ENCODE assay signal across 8 mouse cellular contexts in the genomic region with DNA sequence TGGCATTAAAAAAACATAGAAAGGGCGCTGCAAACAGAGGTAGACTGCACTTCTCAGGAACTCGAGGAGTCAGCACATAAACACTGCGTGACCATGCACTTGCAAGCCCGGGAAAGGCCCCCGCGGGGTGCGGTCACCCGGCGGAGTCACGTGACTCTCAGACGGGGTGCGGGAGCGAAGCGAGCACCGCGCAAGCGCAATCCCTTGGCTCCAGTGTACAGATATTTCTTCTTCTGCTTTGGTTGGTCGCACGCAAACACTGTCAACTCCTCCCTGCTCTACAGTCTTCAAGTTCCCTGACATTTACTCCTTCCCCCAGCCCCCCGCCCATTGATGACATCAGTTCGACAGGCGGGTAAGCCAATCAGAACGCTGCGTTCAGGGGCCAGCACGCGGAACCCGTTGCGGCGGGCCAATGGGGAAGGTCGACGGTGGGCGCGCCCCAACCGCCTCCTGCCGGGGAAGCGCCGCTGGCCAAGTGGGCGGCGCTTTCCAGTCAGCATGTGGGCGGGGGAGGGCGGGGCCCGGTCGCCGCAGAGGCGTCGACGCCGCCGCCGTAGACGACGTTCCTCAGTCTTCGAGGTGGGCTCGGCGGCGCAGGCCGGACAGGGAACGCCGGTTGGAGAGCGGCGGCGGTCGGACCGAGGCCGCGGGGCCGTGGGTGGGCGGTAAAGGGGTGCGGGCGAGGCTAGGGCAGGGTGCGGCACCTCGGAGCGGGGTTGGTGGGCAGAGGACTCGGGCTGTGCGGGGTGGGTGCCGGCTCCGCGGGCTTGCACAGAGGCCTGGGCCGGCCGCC. TPM values are rescaled to one million over a fixed set of nuclear protein-coding genes. Genes with fewer than 3 reads are reported as not detected.
DNase-seq lines count a peak whose midpoint lies in the region; ATAC-seq lines count a peak whose summit lies in the region.

1810013L24Rik (plus strand) TSS at position 537 of the 796 bp plus-strand sequence.

- H3K27me3 ChIP-seq in hindbrain, embryonic 15.5 days, result no peaks in the 10 kb centered on the region

- peak within 1 kb of the TSS; percentile 96 for H3K27ac ChIP-seq in hindbrain, embryonic 15.5 days (replicated peaks)

- peak; percentile 99 for DNase-seq in T-cell, adult 2 months (ENCODE audit: low spot score)
- peak; percentile 98 to 99 for DNase-seq in cerebellum, postnatal 36 days
- DNase-seq in frontal cortex, postnatal 36 days (ENCODE audit: low spot score in 2 of 2), result peak; percentile 96 to 97
- peak; percentile 97 for DNase-seq in left cerebral cortex, adult 11 months (ENCODE audit: low spot score)
- peak; percentile 98 to 100 for DNase-seq in lung, postnatal 4 days
- DNase-seq in retina, postnatal 7 days (ENCODE audit: low read depth, low spot score), result peak; percentile 96
- peak; percentile 91 for DNase-seq in urinary bladder, adult 2 months (ENCODE audit: low spot score)

- H3K4me1 ChIP-seq in hindbrain, embryonic 15.5 days (replicated peaks), result peaks cover 27% of the 10 kb centered on the region

- peak within 1 kb of the TSS; percentile 88 for H3K4me3 ChIP-seq in hindbrain, embryonic 15.5 days

- peak; percentile 97 for ATAC-seq in hindbrain, embryonic 15.5 days (ENCODE audit: low FRiP score, low read depth)

- peaks cover 10% of the 10 kb centered on the region; the same call in 1 of the 2 replicates for H3K36me3 ChIP-seq in hindbrain, embryonic 15.5 days

- no peaks in the 10 kb centered on the region for H3K9me3 ChIP-seq in hindbrain, embryonic 15.5 days

- H3K4me2 ChIP-seq in hindbrain, embryonic 15.5 days, result peak within 1 kb of the TSS; percentile 98

- H3K9ac ChIP-seq in hindbrain, embryonic 15.5 days, result peak within 1 kb of the TSS; percentile 98

- under 1% methylated on average over 59 of the region's 80 CpGs for WGBS in hindbrain, embryonic 15.5 days

RNA-seq across cellular contexts. Expression of gene 1810013L24Rik, which starts in this region (rescaled TPM):
- 28.6 and 29.2 TPM in 2 replicates for polyA plus RNA-seq in hindbrain, embryonic 15.5 days (2015; fragmentation: Nextera tagmentation; extraction: Ambion mirVana)
- 38.5 and 48.2 TPM in 2 replicates for polyA plus RNA-seq in urinary bladder, adult 2 months (2012; rRNA removed)

Comparison
In these comparisons a context has a peak if more than half of its experiments do, and no peak if none do; other contexts are left out.
1. Peak in every context shown above with its lines: DNase-seq, ATAC-seq, H3K4me3 ChIP-seq and H3K27ac ChIP-seq.